Mouse (Mus musculus): ENCODE results near the gene Lars2.

- no peak for TF ChIP-seq GATA1 (IDR thresholded peaks at IDR 0.05; ENCODE audit: borderline replicate concordance, low read length)
- no peak for TF ChIP-seq CTCF (IDR thresholded peaks at IDR 0.05; ENCODE audit: low read depth, low read length)
- TF ChIP-seq POLR2AphosphoS5 (IDR thresholded peaks at IDR 0.05; ENCODE audit: insufficient replicate concordance, low read depth, low read length): no peak
Observed at GRCm38 (mm10) chr9:123479196-123479669, 112.5 kb downstream of the Lars2 start.

Data from G1E (cell line).